Mouse (Mus musculus): ENCODE measurements around the gene Dnah8. TPM values are rescaled to one million over a fixed set of nuclear protein-coding genes. Genes with fewer than 3 reads are reported as not detected.

Gene Dnah8
- polyA plus RNA-seq, 1 experiment from 2014 or later = 0.58 TPM

- Histone ChIP-seq H3K4me3 (ENCODE audit: low read depth, low read length) (no peak overlapping the region), H3K27me3 (replicated peaks; ENCODE audit: control insufficient read depth, insufficient read depth, low read length) (no peaks in the 10 kb centered on the region), H3K9me3 (ENCODE audit: control insufficient read depth, low read length) (no peaks in the 10 kb centered on the region), H3K4me2 (ENCODE audit: low read length) (no peak overlapping the region), H3K4me1 (replicated peaks; ENCODE audit: control insufficient read depth, insufficient read depth, low read length) (no peaks in the 10 kb centered on the region; the same call in 1 of the 2 replicates), H3K36me3 (ENCODE audit: control insufficient read depth, insufficient read depth, low read length) (no peaks in the 10 kb centered on the region), H3K27ac (ENCODE audit: low read depth) (no peak overlapping the region), H3K9ac (ENCODE audit: low read length) (no peak overlapping the region)
- DNase-seq (ENCODE audit: low spot score) = no peak
- ATAC-seq (replicated peaks; ENCODE audit: low FRiP score, low TSS enrichment, low read depth) = no peak
- 76% methylated on average over 16 of the region's 16 CpGs for WGBS
Measured at GRCm38 (mm10) chr17:30809926-30810660, 185.9 kb downstream of the Dnah8 start.

GRCm38 (mm10) chr17:30818543-30818942 is 194.4 kb downstream of the Dnah8 start:
- 99% methylated on average over 5 of the region's 5 CpGs for WGBS
- no peaks in the 10 kb centered on the region for H3K4me1 ChIP-seq (replicated peaks; ENCODE audit: control insufficient read depth, insufficient read depth, low read length)
- ATAC-seq (replicated peaks; ENCODE audit: low FRiP score, low TSS enrichment, low read depth) = no peak
- H3K27ac ChIP-seq (ENCODE audit: low read depth) = no peak overlapping the region
- no peak for DNase-seq (ENCODE audit: low spot score)
- no peak overlapping the region for H3K4me3 ChIP-seq (ENCODE audit: low read depth, low read length)
- no peak overlapping the region for H3K9ac ChIP-seq (ENCODE audit: low read length)
- no peak overlapping the region for H3K4me2 ChIP-seq (ENCODE audit: low read length)
- no peaks in the 10 kb centered on the region for H3K27me3 ChIP-seq (replicated peaks; ENCODE audit: control insufficient read depth, insufficient read depth, low read length)
- H3K36me3 ChIP-seq (ENCODE audit: control insufficient read depth, insufficient read depth, low read length) = no peaks in the 10 kb centered on the region
- H3K9me3 ChIP-seq (ENCODE audit: control insufficient read depth, low read length) = no peaks in the 10 kb centered on the region

- DNase-seq (ENCODE audit: low spot score) = no peak
- ATAC-seq (replicated peaks; ENCODE audit: low FRiP score, low TSS enrichment, low read depth) = no peak
- WGBS = 91% methylated on average over 8 of the region's 8 CpGs
- Histone ChIP-seq H3K9ac (ENCODE audit: low read length) (no peak overlapping the region), H3K4me2 (ENCODE audit: low read length) (no peak overlapping the region), H3K4me3 (ENCODE audit: low read depth, low read length) (no peak overlapping the region), H3K27ac (ENCODE audit: low read depth) (no peak overlapping the region), H3K27me3 (replicated peaks; ENCODE audit: control insufficient read depth, insufficient read depth, low read length) (no peaks in the 10 kb centered on the region), H3K36me3 (ENCODE audit: control insufficient read depth, insufficient read depth, low read length) (no peaks in the 10 kb centered on the region), H3K4me1 (replicated peaks; ENCODE audit: control insufficient read depth, insufficient read depth, low read length) (no peaks in the 10 kb centered on the region), H3K9me3 (ENCODE audit: control insufficient read depth, low read length) (no peaks in the 10 kb centered on the region)
Measured at GRCm38 (mm10) chr17:30819134-30819533, 195.0 kb downstream of the Dnah8 start.

GRCm38 (mm10) chr17:30821115-30821514 is 197.0 kb downstream of the Dnah8 start:
- Histone ChIP-seq H3K4me3 (ENCODE audit: low read depth, low read length) (no peak overlapping the region), H3K27ac (ENCODE audit: low read depth) (no peak overlapping the region), H3K9me3 (ENCODE audit: control insufficient read depth, low read length) (no peaks in the 10 kb centered on the region), H3K27me3 (replicated peaks; ENCODE audit: control insufficient read depth, insufficient read depth, low read length) (no peaks in the 10 kb centered on the region), H3K9ac (ENCODE audit: low read length) (no peak overlapping the region), H3K36me3 (ENCODE audit: control insufficient read depth, insufficient read depth, low read length) (no peaks in the 10 kb centered on the region), H3K4me1 (replicated peaks; ENCODE audit: control insufficient read depth, insufficient read depth, low read length) (no peaks in the 10 kb centered on the region), H3K4me2 (ENCODE audit: low read length) (no peak overlapping the region)
- no peak for DNase-seq (ENCODE audit: low spot score)
- WGBS = 49% methylated on average over 6 of the region's 6 CpGs
- no peak for ATAC-seq (replicated peaks; ENCODE audit: low FRiP score, low TSS enrichment, low read depth)

GRCm38 (mm10) chr17:30824473-30824872 is 200.3 kb downstream of the Dnah8 start:
- Histone ChIP-seq H3K36me3 (ENCODE audit: control insufficient read depth, insufficient read depth, low read length) (no peaks in the 10 kb centered on the region), H3K27ac (ENCODE audit: low read depth) (no peak overlapping the region), H3K4me2 (ENCODE audit: low read length) (no peak overlapping the region), H3K27me3 (replicated peaks; ENCODE audit: control insufficient read depth, insufficient read depth, low read length) (no peaks in the 10 kb centered on the region), H3K4me3 (ENCODE audit: low read depth, low read length) (no peak overlapping the region), H3K9me3 (ENCODE audit: control insufficient read depth, low read length) (no peaks in the 10 kb centered on the region), H3K9ac (ENCODE audit: low read length) (no peak overlapping the region), H3K4me1 (replicated peaks; ENCODE audit: control insufficient read depth, insufficient read depth, low read length) (no peaks in the 10 kb centered on the region)
- DNase-seq (ENCODE audit: low spot score) (no peak), ATAC-seq (replicated peaks; ENCODE audit: low FRiP score, low TSS enrichment, low read depth) (no peak)
- WGBS = 91% methylated on average over 7 of the region's 7 CpGs

- Histone ChIP-seq H3K4me2 (ENCODE audit: low read length) (no peak overlapping the region), H3K9me3 (ENCODE audit: control insufficient read depth, low read length) (no peaks in the 10 kb centered on the region), H3K27ac (ENCODE audit: low read depth) (no peak overlapping the region), H3K4me1 (replicated peaks; ENCODE audit: control insufficient read depth, insufficient read depth, low read length) (no peaks in the 10 kb centered on the region), H3K36me3 (ENCODE audit: control insufficient read depth, insufficient read depth, low read length) (no peaks in the 10 kb centered on the region), H3K9ac (ENCODE audit: low read length) (no peak overlapping the region), H3K27me3 (replicated peaks; ENCODE audit: control insufficient read depth, insufficient read depth, low read length) (no peaks in the 10 kb centered on the region), H3K4me3 (ENCODE audit: low read depth, low read length) (no peak overlapping the region)
- DNase-seq (ENCODE audit: low spot score) (no peak), ATAC-seq (replicated peaks; ENCODE audit: low FRiP score, low TSS enrichment, low read depth) (no peak)
- 69% methylated on average over 11 of the region's 11 CpGs for WGBS
Measured at GRCm38 (mm10) chr17:30825731-30826304, 201.7 kb downstream of the Dnah8 start.

GRCm38 (mm10) chr17:30831170-30831569 is 207.0 kb downstream of the Dnah8 start:
- Histone ChIP-seq H3K4me3 (ENCODE audit: low read depth, low read length) (no peak overlapping the region), H3K9me3 (ENCODE audit: control insufficient read depth, low read length) (no peaks in the 10 kb centered on the region), H3K36me3 (ENCODE audit: control insufficient read depth, insufficient read depth, low read length) (no peaks in the 10 kb centered on the region), H3K27me3 (replicated peaks; ENCODE audit: control insufficient read depth, insufficient read depth, low read length) (no peaks in the 10 kb centered on the region), H3K4me2 (ENCODE audit: low read length) (no peak overlapping the region), H3K9ac (ENCODE audit: low read length) (no peak overlapping the region), H3K27ac (ENCODE audit: low read depth) (no peak overlapping the region), H3K4me1 (replicated peaks; ENCODE audit: control insufficient read depth, insufficient read depth, low read length) (no peaks in the 10 kb centered on the region)
- ATAC-seq (replicated peaks; ENCODE audit: low FRiP score, low TSS enrichment, low read depth) = no peak
- no peak for DNase-seq (ENCODE audit: low spot score)
- WGBS = 98% methylated on average over 2 of the region's 2 CpGs

GRCm38 (mm10) chr17:30835419-30835818 is 211.3 kb downstream of the Dnah8 start:
- H3K4me1 ChIP-seq (replicated peaks; ENCODE audit: control insufficient read depth, insufficient read depth, low read length) = no peaks in the 10 kb centered on the region
- no peak overlapping the region for H3K27ac ChIP-seq (ENCODE audit: low read depth)
- ATAC-seq (replicated peaks; ENCODE audit: low FRiP score, low TSS enrichment, low read depth) = no peak
- H3K36me3 ChIP-seq (ENCODE audit: control insufficient read depth, insufficient read depth, low read length) = no peaks in the 10 kb centered on the region
- no peak overlapping the region for H3K9ac ChIP-seq (ENCODE audit: low read length)
- no peaks in the 10 kb centered on the region for H3K9me3 ChIP-seq (ENCODE audit: control insufficient read depth, low read length)
- no peak overlapping the region for H3K4me3 ChIP-seq (ENCODE audit: low read depth, low read length)
- H3K4me2 ChIP-seq (ENCODE audit: low read length) = no peak overlapping the region
- 88% methylated on average over 4 of the region's 4 CpGs for WGBS
- H3K27me3 ChIP-seq (replicated peaks; ENCODE audit: control insufficient read depth, insufficient read depth, low read length) = no peaks in the 10 kb centered on the region
- DNase-seq (ENCODE audit: low spot score) = no peak

GRCm38 (mm10) chr17:30837031-30837430 is 212.9 kb downstream of the Dnah8 start:
- no peak for DNase-seq (ENCODE audit: low spot score)
- no peaks in the 10 kb centered on the region for H3K4me1 ChIP-seq (replicated peaks; ENCODE audit: control insufficient read depth, insufficient read depth, low read length)
- no peak for ATAC-seq (replicated peaks; ENCODE audit: low FRiP score, low TSS enrichment, low read depth)
- no peak overlapping the region for H3K27ac ChIP-seq (ENCODE audit: low read depth)
- no peak overlapping the region for H3K9ac ChIP-seq (ENCODE audit: low read length)
- no peak overlapping the region for H3K4me3 ChIP-seq (ENCODE audit: low read depth, low read length)
- no peaks in the 10 kb centered on the region for H3K27me3 ChIP-seq (replicated peaks; ENCODE audit: control insufficient read depth, insufficient read depth, low read length)
- no peaks in the 10 kb centered on the region for H3K36me3 ChIP-seq (ENCODE audit: control insufficient read depth, insufficient read depth, low read length)
- 71% methylated on average over 1 of the region's 1 CpGs for WGBS
- H3K4me2 ChIP-seq (ENCODE audit: low read length) = no peak overlapping the region
- H3K9me3 ChIP-seq (ENCODE audit: control insufficient read depth, low read length) = no peaks in the 10 kb centered on the region
